Mouse (Mus musculus) spleen, adult 2 months (tissue): ENCODE measurements at regions not wholly inside any gene's neighbourhood (a gene's known extent, or its start where the extent isn't known, plus 50 kb on each side); places are given as distances from the start of the nearest gene placed in this dataset.

ENCODE experiments used
- CTCF ChIP-seq: fragments of 200-500 bp; IDR thresholded peaks from 2 replicates; pipeline ENCODE4 v1.5.1; 2011; ENCODE audit warnings: mild to moderate bottlenecking, inconsistent platforms; ENCODE audit not compliant: insufficient read depth, insufficient read length, insufficient replicate concordance; ENCODE audit errors: extremely low read depth
- POLR2A ChIP-seq: fragments of 200-500 bp; IDR thresholded peaks from 2 replicates; pipeline ENCODE4 v1.6.1; 2011; ENCODE audit warnings: low read depth, low read length, inconsistent platforms

- TF ChIP-seq CTCF = no peak
- TF ChIP-seq POLR2A = no peak
Measured at GRCm38 (mm10) chrX:50501181-50501580, 72.9 kb upstream of the Olfr1324 start.
